ENCODE assay signal across 8 mouse cellular contexts in genomic region chrX:153831951-153832561, GRCm38 (mm10). TPM values are rescaled to one million over a fixed set of nuclear protein-coding genes. Genes with fewer than 3 reads are reported as not detected.
A peak's percentile ranks its signal among the peaks of the same experiment; 100 is the strongest.
DNase-seq lines count a peak whose midpoint lies in the region; ATAC-seq lines count a peak whose summit lies in the region.

Spin2c (plus strand) TSS chrX:153832225.

- H3K4me2 ChIP-seq in midbrain, embryonic 12.5 days (replicated peaks): peak within 1 kb of the TSS; percentile 52

- no peaks in the 10 kb centered on the region for H3K9me3 ChIP-seq in limb, embryonic 10.5 days (replicated peaks)
- no peaks in the 10 kb centered on the region for H3K9me3 ChIP-seq in midbrain, embryonic 12.5 days

- peak within 1 kb of the TSS; percentile 84 for H3K27ac ChIP-seq in limb, embryonic 10.5 days
- no peak within 1 kb of the TSS for H3K27ac ChIP-seq in midbrain, embryonic 12.5 days (replicated peaks)

- peak within 1 kb of the TSS; percentile 59 for H3K4me3 ChIP-seq in limb, embryonic 10.5 days
- H3K4me3 ChIP-seq in midbrain, embryonic 12.5 days: peak within 1 kb of the TSS; percentile 52

- ATAC-seq in midbrain, embryonic 12.5 days (ENCODE audit: low FRiP score, low read depth): peak; percentile 96

- peak within 1 kb of the TSS; percentile 43; the same call in 1 of the 2 replicates for H3K9ac ChIP-seq in midbrain, embryonic 12.5 days (replicated peaks)

- WGBS in limb, embryonic 10.5 days: 12% methylated on average over 23 of the region's 23 CpGs
- 17% methylated on average over 23 of the region's 23 CpGs for WGBS in midbrain, embryonic 12.5 days

- peak; percentile 1 for DNase-seq in gastrocnemius, adult 18-20 months (ENCODE audit: low spot score)
- DNase-seq in gastrocnemius, postnatal 25 days: no peak
- DNase-seq in embryo, embryonic 11.5 days (ENCODE audit: low read depth, low spot score): peak; percentile 37
- peak; percentile 3 to 4 for DNase-seq in heart, adult 9 months (ENCODE audit: low spot score in 2 of 2)
- peak; percentile 15 to 26 for DNase-seq in kidney, adult 8-10 months
- DNase-seq in limb, embryonic 10.5 days (ENCODE audit: low spot score): peak; percentile 58
- peak; percentile 15 for DNase-seq in splenic B cell, adult 2 months (ENCODE audit: low read depth, low spot score)

- peaks cover 10% of the 10 kb centered on the region for H3K27me3 ChIP-seq in limb, embryonic 10.5 days (ENCODE audit: low read depth, poor library complexity, severe bottlenecking)
- H3K27me3 ChIP-seq in midbrain, embryonic 12.5 days: no peaks in the 10 kb centered on the region
- H3K27me3 ChIP-seq in splenic B cell, adult 2 months (ENCODE audit: control insufficient read depth, insufficient read depth, low read length, poor library complexity, severe bottlenecking): no peaks in the 10 kb centered on the region; the same call in 1 of the 2 replicates

- H3K36me3 ChIP-seq in limb, embryonic 10.5 days: no peaks in the 10 kb centered on the region
- no peaks in the 10 kb centered on the region for H3K36me3 ChIP-seq in midbrain, embryonic 12.5 days
- H3K36me3 ChIP-seq in splenic B cell, adult 2 months (ENCODE audit: control insufficient read depth, insufficient read depth, low read length, poor library complexity, severe bottlenecking): no peaks in the 10 kb centered on the region

- no peaks in the 10 kb centered on the region for H3K4me1 ChIP-seq in limb, embryonic 10.5 days
- no peaks in the 10 kb centered on the region for H3K4me1 ChIP-seq in midbrain, embryonic 12.5 days

RNA-seq across cellular contexts. Expression of gene Spin2c, which starts in this region (rescaled TPM):
- not detected for total RNA-seq in gastrocnemius, adult 18-20 months (2021)
- total RNA-seq in gastrocnemius, postnatal 25 days (2021): not detected
- polyA plus RNA-seq in limb, embryonic 10.5 days (2016; fragmentation: Nextera tagmentation; extraction: Ambion mirVana): 31.9 and 37.4 TPM in 2 replicates
- 11.8 and 15.1 TPM in 2 replicates for polyA plus RNA-seq in midbrain, embryonic 12.5 days (2016; fragmentation: Nextera tagmentation; extraction: Ambion mirVana)

Comparison
In these comparisons a context has a peak if more than half of its experiments do, and no peak if none do; other contexts are left out.
1. Peak in DNase-seq in gastrocnemius, adult 18-20 months; RNA of the gene not detected or under 1 TPM.